Mouse (Mus musculus): ENCODE results near the gene Ampd3.

Gene Ampd3

GRCm38 (mm10) chr7:110801028-110801427, 33.0 kb downstream of the Ampd3 start:
- DNase-seq (ENCODE audit: low spot score) = peak; percentile 52

- DNase-seq (ENCODE audit: low spot score) = no peak
These were observed 35.1 kb downstream of the Ampd3 start for GRCm38 (mm10) chr7:110803131-110803530.

- no peak for DNase-seq (ENCODE audit: low spot score)
These were observed 36.3 kb downstream of the Ampd3 start for GRCm38 (mm10) chr7:110804266-110804665.

GRCm38 (mm10) chr7:110807460-110808030, 39.5 kb downstream of the Ampd3 start:
- DNase-seq (ENCODE audit: low spot score) = no peak

GRCm38 (mm10) chr7:110808962-110809361, 41.0 kb downstream of the Ampd3 start:
- no peak for DNase-seq (ENCODE audit: low spot score)

- no peak for DNase-seq (ENCODE audit: low spot score)
These were observed 41.9 kb downstream of the Ampd3 start for GRCm38 (mm10) chr7:110809585-110810557.

GRCm38 (mm10) chr7:110810995-110811394, 43.0 kb downstream of the Ampd3 start:
- no peak for DNase-seq (ENCODE audit: low spot score)

- DNase-seq (ENCODE audit: low spot score) = no peak
These were observed 43.5 kb downstream of the Ampd3 start for GRCm38 (mm10) chr7:110811529-110811928.

GRCm38 (mm10) chr7:110813983-110814382, 46.0 kb downstream of the Ampd3 start:
- DNase-seq (ENCODE audit: low spot score) = no peak

GRCm38 (mm10) chr7:110816037-110816436, 48.0 kb downstream of the Ampd3 start:
- DNase-seq (ENCODE audit: low spot score) = no peak

- no peak for DNase-seq (ENCODE audit: low spot score)
These were observed 50.2 kb downstream of the Ampd3 start for GRCm38 (mm10) chr7:110818206-110818605.

GRCm38 (mm10) chr7:110818787-110819350, 50.9 kb downstream of the Ampd3 start:
- DNase-seq (ENCODE audit: low spot score) = no peak

- no peak for DNase-seq (ENCODE audit: low spot score)
These were observed 53.1 kb downstream of the Ampd3 start for GRCm38 (mm10) chr7:110821068-110821467.

- no peak for DNase-seq (ENCODE audit: low spot score)
These were observed 53.6 kb downstream of the Ampd3 start for GRCm38 (mm10) chr7:110821653-110822052.

- no peak for DNase-seq (ENCODE audit: low spot score)
These were observed 54.0 kb downstream of the Ampd3 start for GRCm38 (mm10) chr7:110822055-110822454.

- DNase-seq (ENCODE audit: low spot score) = no peak
These were observed 55.1 kb downstream of the Ampd3 start for GRCm38 (mm10) chr7:110823076-110823475.

- no peak for DNase-seq (ENCODE audit: low spot score)
These were observed 55.6 kb downstream of the Ampd3 start for GRCm38 (mm10) chr7:110823593-110823992.

GRCm38 (mm10) chr7:110823995-110824953, 56.3 kb downstream of the Ampd3 start:
- no peak for DNase-seq (ENCODE audit: low spot score)

- no peak for DNase-seq (ENCODE audit: low spot score)
These were observed 65.0 kb downstream of the Ampd3 start for GRCm38 (mm10) chr7:110833024-110833423.

GRCm38 (mm10) chr7:110834018-110834417, 66.0 kb downstream of the Ampd3 start:
- no peak for DNase-seq (ENCODE audit: low spot score)

GRCm38 (mm10) chr7:110834522-110834921, 66.5 kb downstream of the Ampd3 start:
- DNase-seq (ENCODE audit: low spot score) = no peak

- DNase-seq (ENCODE audit: low spot score) = no peak
These were observed 72.3 kb downstream of the Ampd3 start for GRCm38 (mm10) chr7:110840332-110840731.
